Comparison of ENCODE assay signal across 9 mouse cellular contexts in the genomic region with DNA sequence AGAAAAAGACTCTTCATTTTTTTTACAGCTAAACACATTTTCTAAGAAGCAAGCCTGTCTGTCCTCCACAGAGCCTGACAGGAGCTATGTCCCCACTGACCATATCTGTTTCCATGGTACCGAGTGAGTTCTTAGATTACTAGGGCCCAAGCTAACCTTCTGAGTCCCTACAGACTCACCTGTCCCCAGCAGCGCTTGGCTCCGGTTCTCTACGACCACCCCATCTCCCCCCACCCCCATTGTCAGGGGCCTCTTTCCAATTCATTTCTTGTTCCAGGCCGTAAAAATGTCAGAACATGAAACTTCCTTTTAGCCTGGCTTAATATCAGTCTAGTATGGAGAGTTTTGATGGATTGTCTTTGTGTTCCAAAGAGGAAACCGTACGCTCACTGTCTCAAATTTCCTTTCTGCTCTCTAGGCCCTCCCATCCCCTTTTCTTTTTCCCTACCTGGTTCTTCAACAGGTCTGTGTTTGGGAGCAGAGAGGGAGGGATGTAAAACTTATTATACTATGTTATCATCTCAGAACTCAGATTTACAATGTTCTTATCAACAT.
DNase-seq lines count a peak whose midpoint lies in the region; ATAC-seq and TF ChIP-seq lines count a peak whose summit lies in the region.
"Had no signal": no experiment of that assay in that cellular context is flagged by ENCODE, and none has a peak within 500 bp of the region (broad histone marks: within the 10 kb centered on the region; RNA-seq: fewer than 3 reads in every experiment).

No protein-coding gene starts in this region.

- peaks cover 15% of the 10 kb centered on the region; the same call in 1 of the 2 replicates for H3K4me1 ChIP-seq in kidney, postnatal 0 days (replicated peaks; ENCODE audit: insufficient read depth, low read length)
- H3K4me1 ChIP-seq in forebrain, embryonic 12.5 days: peaks cover 48% of the 10 kb centered on the region
- H3K4me1 ChIP-seq in limb, embryonic 11.5 days (ENCODE audit: control insufficient read depth, insufficient read depth, low read length): peaks cover 22% of the 10 kb centered on the region
- H3K4me1 ChIP-seq in neural tube, embryonic 14.5 days (ENCODE audit: control insufficient read depth, insufficient read depth, low read length): peaks cover 34% of the 10 kb centered on the region
- no peaks in the 10 kb centered on the region for H3K4me1 ChIP-seq in lung, adult 2 months (ENCODE audit: control insufficient read depth, insufficient read depth, low read length)

- H3K9ac ChIP-seq in kidney, postnatal 0 days (ENCODE audit: low read depth, low read length): no peak overlapping the region
- H3K9ac ChIP-seq in forebrain, embryonic 12.5 days: peak overlapping the region; percentile 40; the same call in 1 of the 2 replicates
- no peak overlapping the region for H3K9ac ChIP-seq in limb, embryonic 11.5 days (ENCODE audit: low read length)
- peak overlapping the region; percentile 67 for H3K9ac ChIP-seq in neural tube, embryonic 14.5 days (replicated peaks; ENCODE audit: low read depth, low read length)

- no peak for TF ChIP-seq POLR2A in lung, adult 2 months (IDR thresholded peaks at IDR 0.05; ENCODE audit: borderline replicate concordance, extremely low read depth, low read depth, low read length)

- H3K27me3 ChIP-seq in kidney, postnatal 0 days (ENCODE audit: insufficient read depth, low read length): no peaks in the 10 kb centered on the region
- H3K27me3 ChIP-seq in forebrain, embryonic 12.5 days: 0 out of 2 replicates have a peak, but pooled peaks cover 4% of the 10 kb centered on the region
- no peaks in the 10 kb centered on the region for H3K27me3 ChIP-seq in limb, embryonic 11.5 days (ENCODE audit: control insufficient read depth, insufficient read depth, low read length)
- H3K27me3 ChIP-seq in neural tube, embryonic 14.5 days (ENCODE audit: control insufficient read depth, insufficient read depth, low read length): no peaks in the 10 kb centered on the region

- no peak overlapping the region for H3K4me2 ChIP-seq in kidney, postnatal 0 days (ENCODE audit: low read length)
- H3K4me2 ChIP-seq in forebrain, embryonic 12.5 days: peak overlapping the region; percentile 15; the same call in 1 of the 2 replicates
- H3K4me2 ChIP-seq in limb, embryonic 11.5 days (ENCODE audit: low read depth, severe bottlenecking): no peak overlapping the region
- H3K4me2 ChIP-seq in neural tube, embryonic 14.5 days (ENCODE audit: low read depth, low read length): peak overlapping the region; percentile 59

- no peak overlapping the region for H3K27ac ChIP-seq in kidney, postnatal 0 days
- H3K27ac ChIP-seq in forebrain, embryonic 12.5 days: peak overlapping the region; percentile 96
- peak overlapping the region; percentile 92 for H3K27ac ChIP-seq in limb, embryonic 11.5 days (replicated peaks; ENCODE audit: low read depth, low read length)
- H3K27ac ChIP-seq in neural tube, embryonic 14.5 days (ENCODE audit: low read depth, low read length): peak overlapping the region; percentile 96

- H3K9me3 ChIP-seq in kidney, postnatal 0 days (replicated peaks; ENCODE audit: low read length): no peaks in the 10 kb centered on the region
- no peaks in the 10 kb centered on the region for H3K9me3 ChIP-seq in forebrain, embryonic 12.5 days
- H3K9me3 ChIP-seq in limb, embryonic 11.5 days (ENCODE audit: control insufficient read depth, low read length): no peaks in the 10 kb centered on the region
- H3K9me3 ChIP-seq in neural tube, embryonic 14.5 days (ENCODE audit: control insufficient read depth, low read length): no peaks in the 10 kb centered on the region

- DNase-seq in kidney, postnatal 0 days (ENCODE audit: low spot score): peak; percentile 44
- no peak for DNase-seq in kidney, adult 9 months
- DNase-seq in limb, embryonic 11.5 days (ENCODE audit: low spot score): peak; percentile 44
- DNase-seq in lung, adult 2 months: no peak
- DNase-seq in spleen, postnatal 14 days (ENCODE audit: low spot score in 2 of 2): no peak
- DNase-seq: cerebellum, adult 8-10 months had no signal

- no peaks in the 10 kb centered on the region for H3K36me3 ChIP-seq in kidney, postnatal 0 days (ENCODE audit: insufficient read depth, low read length)
- H3K36me3 ChIP-seq in forebrain, embryonic 12.5 days (replicated peaks): no peaks in the 10 kb centered on the region
- H3K36me3 ChIP-seq in limb, embryonic 11.5 days (ENCODE audit: control insufficient read depth, insufficient read depth, low read length): no peaks in the 10 kb centered on the region
- no peaks in the 10 kb centered on the region for H3K36me3 ChIP-seq in neural tube, embryonic 14.5 days (ENCODE audit: control insufficient read depth, insufficient read depth, low read length)

- no peak for ATAC-seq in kidney, postnatal 0 days (replicated peaks; ENCODE audit: low FRiP score, low read depth)
- no peak for ATAC-seq in forebrain, embryonic 12.5 days (ENCODE audit: low FRiP score)
- no peak for ATAC-seq in limb, embryonic 11.5 days (ENCODE audit: insufficient number of reproducible peaks, low FRiP score, low TSS enrichment, low read depth)
- no peak for ATAC-seq in neural tube, embryonic 14.5 days (ENCODE audit: low read depth)
- ATAC-seq in CD4-positive, CD25-positive, alpha-beta regulatory T cell, adult 4 months: no peak

- 31% methylated on average over 7 of the region's 7 CpGs for WGBS in kidney, postnatal 0 days
- 73% methylated on average over 7 of the region's 7 CpGs for WGBS in forebrain, embryonic 12.5 days
- WGBS in limb, embryonic 11.5 days: 30% methylated on average over 7 of the region's 7 CpGs
- WGBS in neural tube, embryonic 14.5 days: 46% methylated on average over 7 of the region's 7 CpGs
- WGBS in lung, adult 2 months: 64% methylated on average over 7 of the region's 7 CpGs

- H3K4me3 ChIP-seq in kidney, postnatal 0 days (replicated peaks; ENCODE audit: low read depth, low read length): no peak overlapping the region
- no peak overlapping the region for H3K4me3 ChIP-seq in forebrain, embryonic 12.5 days (replicated peaks)
- no peak overlapping the region for H3K4me3 ChIP-seq in limb, embryonic 11.5 days (ENCODE audit: low read depth, low read length)
- H3K4me3 ChIP-seq in neural tube, embryonic 14.5 days (ENCODE audit: low read depth, low read length): no peak overlapping the region; the same call in 1 of the 2 replicates
- no peak overlapping the region for H3K4me3 ChIP-seq in lung, adult 2 months (replicated peaks; ENCODE audit: extremely low read depth, low read depth, low read length)

- no peak for TF ChIP-seq CTCF in kidney, postnatal 0 days (IDR thresholded peaks at IDR 0.05; ENCODE audit: low read depth)
- no peak for TF ChIP-seq CTCF in lung, adult 2 months (IDR thresholded peaks at IDR 0.05; ENCODE audit: insufficient read depth, low read length)

Comparison
In these comparisons a context has a peak if more than half of its experiments do, and no peak if none do; other contexts are left out.
1. DNase-seq: peak in kidney, postnatal 0 days (single experiment) and limb, embryonic 11.5 days (single experiment); none in kidney, adult 9 months (single experiment), lung, adult 2 months (single experiment) and spleen, postnatal 14 days (0 of 2).
2. H3K4me2 ChIP-seq: peak in forebrain, embryonic 12.5 days (single experiment) and neural tube, embryonic 14.5 days (single experiment); none in kidney, postnatal 0 days (single experiment) and limb, embryonic 11.5 days (single experiment).
3. H3K9ac ChIP-seq: peak in forebrain, embryonic 12.5 days (single experiment) and neural tube, embryonic 14.5 days (single experiment); none in kidney, postnatal 0 days (single experiment) and limb, embryonic 11.5 days (single experiment).